Mouse (Mus musculus): ENCODE measurements around the gene Slc9a9.

Gene Slc9a9

DNA sequence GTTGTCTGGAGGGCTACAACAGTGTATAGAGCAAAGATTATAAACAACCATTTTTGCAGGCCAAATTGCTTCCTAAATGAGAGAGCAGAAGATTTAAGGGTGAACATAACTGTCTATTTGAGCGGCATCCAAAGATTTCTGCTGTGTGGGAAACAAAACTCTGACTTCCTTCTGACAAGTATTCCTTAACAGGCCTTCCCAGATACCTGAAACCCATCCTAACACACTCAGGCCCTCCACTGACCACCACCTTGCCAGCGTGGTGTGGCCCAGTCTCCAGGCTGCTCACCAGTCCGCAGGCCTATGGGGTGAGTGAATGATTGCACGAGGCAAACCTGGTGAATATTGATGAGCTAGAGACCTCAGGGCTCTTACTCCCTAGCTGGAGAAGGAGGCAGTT, 557.3 kb downstream of the Slc9a9 start:
- DNase-seq: no peak

DNA sequence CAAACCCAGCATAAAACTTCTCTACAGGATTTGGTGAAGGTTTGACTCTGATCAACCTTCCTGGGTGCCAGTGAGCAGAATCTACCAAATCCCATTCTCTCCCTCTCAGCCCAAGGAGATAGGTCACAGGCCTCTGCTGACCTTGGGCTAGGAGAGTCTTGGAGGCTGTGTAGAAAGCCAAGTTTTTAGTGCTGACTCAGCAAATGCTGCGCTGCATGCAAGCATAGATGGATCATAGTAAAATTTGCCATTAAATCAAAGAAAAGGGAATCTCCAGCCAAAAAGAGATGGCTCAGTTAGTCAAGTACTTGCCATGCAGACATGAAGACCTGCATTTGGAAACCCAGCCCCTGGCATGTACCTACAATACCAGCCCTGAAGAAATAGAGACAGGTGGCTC, 558.4 kb downstream of the Slc9a9 start:
- DNase-seq: no peak

DNA sequence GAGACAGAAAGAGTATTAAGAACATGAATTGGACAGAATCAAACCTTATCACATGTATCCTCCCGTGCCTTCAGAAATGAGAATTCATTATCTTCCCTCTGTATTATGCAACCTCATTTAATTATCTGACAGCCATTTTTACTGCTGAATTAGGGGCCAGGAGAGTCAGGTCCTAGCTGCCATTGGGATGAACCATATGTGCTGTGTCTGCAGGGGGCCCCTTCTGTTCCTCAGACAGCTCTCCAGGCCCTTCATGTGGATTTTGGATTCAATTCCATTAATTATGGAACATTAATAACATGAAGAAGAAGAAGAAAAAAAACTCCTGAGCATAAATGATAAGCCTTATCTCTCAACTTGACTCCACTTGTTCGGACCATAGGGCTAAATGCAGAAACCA, 559.4 kb downstream of the Slc9a9 start:
- DNase-seq: no peak

DNA sequence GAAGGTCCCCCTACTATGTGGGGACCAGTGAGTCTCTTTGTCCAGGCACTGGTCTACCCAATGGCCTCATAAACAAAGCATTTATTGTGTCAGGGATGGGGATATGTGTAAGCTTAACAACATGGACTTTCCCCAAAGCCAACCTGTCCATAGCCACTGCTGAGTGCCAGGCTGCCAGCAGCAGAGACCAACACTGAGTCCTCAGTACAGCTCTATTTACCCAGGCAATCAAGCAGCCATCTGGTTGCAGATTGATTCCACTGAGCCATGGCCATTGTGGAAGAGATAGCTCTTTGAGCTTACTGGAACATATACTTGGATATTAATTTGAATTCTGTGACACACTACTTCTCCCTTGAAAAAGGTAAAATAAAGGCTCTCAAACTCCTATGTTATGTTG, 570.2 kb downstream of the Slc9a9 start:
- no peak for DNase-seq

DNA sequence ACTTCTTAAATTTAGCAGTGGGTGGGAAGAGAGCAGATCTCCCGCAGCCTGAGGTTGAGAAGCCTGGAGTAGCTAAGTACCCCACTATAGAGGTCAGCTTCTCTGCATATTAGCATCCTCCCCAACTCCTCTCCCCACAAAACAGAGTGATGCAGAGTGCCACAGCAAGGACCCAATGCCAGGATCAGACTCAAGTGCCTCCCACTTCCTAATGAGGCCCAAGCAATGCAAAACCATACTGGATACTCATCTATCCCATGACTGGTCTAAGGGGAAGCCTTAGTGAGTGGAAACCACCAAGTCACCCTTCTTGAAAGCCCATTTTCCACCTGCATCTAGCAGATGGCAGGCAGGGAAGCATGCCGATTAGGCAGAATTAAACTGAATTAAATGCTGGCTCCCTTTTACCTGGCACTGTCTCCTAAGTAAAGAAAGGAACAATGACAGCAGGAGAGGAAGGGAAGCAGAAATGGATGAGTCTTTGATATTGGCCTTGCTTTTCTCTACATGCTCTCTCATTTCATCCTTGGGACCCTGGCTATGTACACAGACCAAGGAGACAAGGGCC, 573.0 kb downstream of the Slc9a9 start:
- DNase-seq: no peak

DNA sequence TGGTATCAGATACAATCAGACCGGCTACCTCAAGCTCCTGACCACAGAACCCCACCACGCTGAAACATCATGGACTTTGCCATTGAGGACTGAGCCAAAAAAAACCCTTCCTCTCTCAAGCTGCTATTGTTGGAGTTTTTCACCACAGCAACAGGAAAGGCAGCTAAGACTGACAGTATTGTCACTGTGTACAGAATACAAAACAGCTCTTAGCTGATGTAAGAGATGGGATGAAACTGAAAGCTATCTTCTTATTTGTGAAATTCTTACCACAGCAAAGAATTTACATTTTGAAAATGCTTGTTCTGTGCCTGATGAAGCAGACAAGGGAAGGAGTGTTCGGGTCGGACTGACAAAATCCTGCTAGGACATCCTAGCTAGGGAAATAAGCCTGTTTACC, 584.5 kb downstream of the Slc9a9 start:
- no peak for DNase-seq

DNA sequence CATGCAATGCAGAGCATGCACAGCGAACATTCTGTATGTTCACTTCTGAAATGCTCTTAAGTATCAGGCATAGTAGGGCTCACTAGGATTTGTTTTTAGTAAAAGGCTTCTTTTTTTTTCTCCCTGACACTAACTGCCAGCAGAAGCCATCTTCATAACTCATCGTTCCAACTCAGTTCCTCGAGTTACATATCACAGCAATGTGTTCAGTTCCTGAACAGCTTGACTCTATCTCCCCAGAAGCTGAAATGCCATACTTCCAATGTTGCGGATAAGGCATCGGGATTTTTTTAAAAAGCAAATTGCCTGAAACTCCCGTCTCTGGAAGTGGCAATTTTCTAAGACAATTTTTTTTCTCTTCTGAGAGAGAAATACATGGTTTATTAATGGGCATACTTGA, 586.1 kb downstream of the Slc9a9 start:
- DNase-seq: peak in 1 of 2 experiments; percentile 2

DNA sequence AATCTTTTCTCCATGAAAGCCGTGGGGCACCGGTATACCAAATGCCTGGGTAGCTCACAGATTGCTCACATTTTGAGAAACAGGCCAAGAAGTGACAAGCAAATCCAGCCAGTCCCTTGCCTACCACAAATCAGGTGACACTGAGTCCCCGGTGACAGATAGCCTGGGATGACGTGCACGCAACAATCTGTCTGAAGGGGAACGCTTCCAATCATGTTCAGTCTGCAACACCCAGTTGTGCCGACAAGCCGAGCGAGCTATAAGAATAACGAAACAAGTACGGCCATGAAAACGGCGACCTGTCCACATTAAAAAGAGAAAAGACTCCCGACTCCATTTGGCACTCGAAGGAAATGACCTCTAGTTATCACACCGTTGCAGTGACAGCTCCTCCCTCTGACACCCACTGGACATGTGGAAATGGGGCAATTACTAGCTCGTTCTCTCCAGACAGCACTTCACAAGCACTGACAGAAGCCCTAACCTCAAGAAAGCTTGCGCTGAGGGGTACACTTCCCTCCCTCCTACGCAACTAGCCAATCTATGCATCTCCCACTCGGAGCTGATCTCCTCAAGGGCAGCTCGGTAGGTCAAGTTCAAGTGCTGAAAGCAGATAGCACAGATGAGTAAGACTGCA, 587.1 kb downstream of the Slc9a9 start:
- peak; percentile 4 to 25 for DNase-seq

DNA sequence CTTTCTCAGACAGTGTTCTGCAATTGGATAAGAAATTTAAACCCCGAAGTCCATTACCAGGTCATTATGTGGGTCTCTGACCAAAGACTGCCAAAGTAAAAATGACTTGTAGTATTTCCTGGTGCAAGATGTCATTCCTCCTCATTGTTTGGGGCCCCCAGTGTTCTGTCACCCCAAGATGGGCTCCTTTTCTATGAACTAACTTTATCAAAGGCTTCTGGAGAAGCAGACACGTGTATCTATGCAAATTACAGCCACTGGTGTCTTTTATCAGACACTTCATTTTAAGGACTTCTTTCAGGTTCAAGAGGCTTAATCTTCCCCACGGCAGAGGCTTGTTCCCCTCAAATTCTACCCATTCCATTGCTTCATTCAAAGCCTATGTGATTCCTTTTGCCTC, 593.1 kb downstream of the Slc9a9 start:
- peak in 1 of 2 experiments; percentile 1 for DNase-seq

DNA sequence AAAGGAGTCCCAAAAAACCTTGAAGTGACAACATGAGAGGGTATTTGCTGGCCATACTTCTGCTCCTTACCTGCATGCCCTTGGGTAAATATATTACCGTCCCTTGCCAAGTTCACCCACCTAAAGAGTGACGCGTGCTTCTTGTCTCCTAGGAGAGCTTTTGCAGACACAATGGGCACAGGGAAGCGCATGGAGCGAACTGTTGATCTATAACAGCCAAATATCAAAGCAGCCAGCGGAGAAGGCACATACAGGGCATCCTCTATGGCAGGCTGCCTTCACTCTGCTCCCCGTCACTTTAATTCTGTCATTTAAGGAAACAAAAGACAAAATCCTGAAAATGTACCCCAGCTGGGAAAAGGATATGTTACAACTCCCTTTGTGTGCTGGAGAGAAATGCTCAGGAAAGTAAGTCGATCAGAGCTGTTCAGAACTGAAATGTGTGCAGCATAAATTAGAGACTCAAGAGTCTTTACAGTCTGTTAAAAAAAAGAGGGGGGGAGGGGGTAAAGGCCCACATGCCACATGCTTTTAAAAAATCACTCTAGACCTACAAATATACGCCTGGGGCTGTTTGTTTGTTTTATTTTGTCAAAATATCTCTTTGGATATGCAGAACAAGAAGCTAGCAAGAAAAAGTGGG, 594.3 kb downstream of the Slc9a9 start:
- peak in 1 of 2 experiments; percentile 3 for DNase-seq

DNA sequence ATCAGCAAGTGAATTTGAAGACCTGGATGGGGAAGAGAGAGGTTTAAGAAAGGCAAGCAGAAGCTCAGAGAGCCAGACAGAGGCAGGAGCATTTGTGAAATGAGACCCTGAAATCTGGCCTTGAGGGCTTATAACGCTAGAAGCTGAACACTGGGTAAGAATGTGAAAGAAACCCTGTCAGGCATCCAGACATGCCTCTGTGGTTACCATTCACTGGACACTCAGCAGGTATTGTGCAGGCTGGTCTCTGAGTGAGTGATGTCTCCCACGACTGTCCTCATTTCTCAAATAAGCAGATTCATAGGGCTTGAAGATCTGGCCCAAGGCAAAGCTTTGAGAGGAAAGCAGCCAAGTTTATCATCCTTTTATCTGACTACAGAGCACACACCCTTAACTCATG, 596.5 kb downstream of the Slc9a9 start:
- no peak for DNase-seq

DNA sequence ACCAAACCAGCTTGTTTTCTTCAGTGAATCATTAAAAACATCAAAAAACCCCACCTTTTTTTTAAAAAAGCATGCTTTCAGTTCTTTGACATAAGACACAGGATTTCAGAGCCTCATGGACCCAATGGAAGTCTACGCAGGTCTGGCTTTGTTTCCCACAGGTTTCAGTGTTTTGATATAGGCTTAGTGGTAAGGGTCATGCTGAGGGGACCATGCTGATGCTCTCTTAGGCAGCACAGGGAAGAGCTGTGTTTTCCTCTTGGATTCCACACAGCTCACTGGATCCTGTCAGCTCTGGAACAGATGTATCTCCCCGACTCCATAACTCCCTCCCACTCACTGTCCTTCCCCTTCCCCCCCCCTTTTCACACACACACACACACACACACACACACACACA, 597.2 kb downstream of the Slc9a9 start:
- DNase-seq: no peak

DNA sequence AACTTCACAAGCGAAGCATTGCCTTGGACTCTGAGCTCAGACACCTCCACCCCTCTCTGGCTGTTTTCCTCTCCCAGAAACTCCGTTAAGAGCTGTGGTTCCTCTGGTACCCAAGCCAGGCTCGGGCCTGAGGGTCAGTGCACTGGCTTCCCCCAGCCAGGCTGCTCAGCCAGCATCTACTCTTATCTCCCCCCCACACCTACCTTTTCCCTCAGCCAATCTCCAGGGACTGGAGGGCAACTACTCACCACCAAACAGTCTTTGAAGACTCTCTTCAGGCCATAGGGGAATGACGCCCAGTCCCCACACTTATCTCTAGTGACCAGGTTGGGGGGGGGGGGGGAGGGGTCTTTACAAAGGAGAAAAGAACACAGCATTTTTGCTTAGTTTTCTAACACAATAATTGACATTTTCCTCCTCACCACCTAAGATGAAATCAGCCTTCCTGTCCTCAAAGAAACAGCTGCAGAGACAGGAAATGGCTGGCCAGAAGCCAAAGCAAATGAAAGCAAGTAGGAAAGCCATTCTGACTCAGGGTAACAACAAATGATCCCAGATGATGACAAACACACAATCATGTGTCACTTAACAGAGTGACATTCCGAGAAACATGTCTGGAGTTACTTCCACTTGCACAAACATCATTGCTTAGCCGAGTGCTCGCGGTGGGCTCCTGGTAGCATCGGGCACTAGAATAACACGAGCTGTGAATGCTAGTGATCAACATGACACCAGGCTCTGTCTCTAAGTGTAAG, 610.1 kb downstream of the Slc9a9 start:
- peak; percentile 29 to 54 for DNase-seq
